Mouse (Mus musculus) c-Kit-negative CD71-positive TER-119-positive erythroid progenitor cells, embryonic 14.5 days (primary cell): ENCODE data around the gene Npr2.

Experiments used
- DNase-seq: peaks from one replicate; pipeline ENCODE4 v3.0.0-alpha.2; 2013; ENCODE audit warnings: low read depth, low spot score

Npr2 gene

GRCm38 (mm10) chr4:43620146-43620778, 11.5 kb upstream of the Npr2 start:
- DNase-seq = no peak

DNA sequence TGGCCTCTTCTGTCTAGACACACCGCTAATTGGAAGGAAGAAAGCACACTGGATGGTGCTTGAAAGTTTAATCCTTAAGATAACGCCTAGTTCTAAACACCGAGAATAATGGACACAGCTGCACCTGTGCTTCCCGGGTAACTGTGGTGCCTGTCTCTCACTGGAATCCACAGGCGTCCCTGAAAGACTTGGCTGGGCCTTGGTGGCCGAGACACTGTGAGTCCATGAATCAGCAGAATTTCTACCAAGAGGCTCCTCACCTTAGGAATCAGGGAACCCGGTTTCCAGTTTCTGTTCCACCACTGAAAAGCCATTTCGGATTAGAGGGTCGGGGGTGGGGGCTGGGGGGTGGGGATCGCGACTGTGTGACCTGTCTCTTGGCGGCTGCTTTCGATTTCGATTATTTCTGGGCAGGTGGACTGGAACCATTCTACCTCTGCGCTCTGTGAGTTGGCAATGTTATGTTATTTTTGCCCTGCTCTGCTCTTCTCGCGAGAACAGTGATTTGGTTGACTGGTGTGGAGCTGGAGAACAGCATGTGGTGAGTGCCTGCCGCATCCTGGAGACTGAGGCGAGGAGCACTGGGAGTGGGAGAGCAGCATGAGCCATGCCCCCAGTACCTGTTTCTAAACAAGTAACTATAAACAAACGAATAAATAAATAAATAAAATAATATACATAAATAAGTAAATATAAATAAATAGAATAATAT, 2.5 kb upstream of the Npr2 start:
- DNase-seq = peak; percentile 34

GRCm38 (mm10) chr4:43630030-43630581, 1.6 kb upstream of the Npr2 start:
- peak; percentile 64 for DNase-seq

GRCm38 (mm10) chr4:43630671-43631045, 1.1 kb upstream of the Npr2 start:
- DNase-seq = no peak

DNA sequence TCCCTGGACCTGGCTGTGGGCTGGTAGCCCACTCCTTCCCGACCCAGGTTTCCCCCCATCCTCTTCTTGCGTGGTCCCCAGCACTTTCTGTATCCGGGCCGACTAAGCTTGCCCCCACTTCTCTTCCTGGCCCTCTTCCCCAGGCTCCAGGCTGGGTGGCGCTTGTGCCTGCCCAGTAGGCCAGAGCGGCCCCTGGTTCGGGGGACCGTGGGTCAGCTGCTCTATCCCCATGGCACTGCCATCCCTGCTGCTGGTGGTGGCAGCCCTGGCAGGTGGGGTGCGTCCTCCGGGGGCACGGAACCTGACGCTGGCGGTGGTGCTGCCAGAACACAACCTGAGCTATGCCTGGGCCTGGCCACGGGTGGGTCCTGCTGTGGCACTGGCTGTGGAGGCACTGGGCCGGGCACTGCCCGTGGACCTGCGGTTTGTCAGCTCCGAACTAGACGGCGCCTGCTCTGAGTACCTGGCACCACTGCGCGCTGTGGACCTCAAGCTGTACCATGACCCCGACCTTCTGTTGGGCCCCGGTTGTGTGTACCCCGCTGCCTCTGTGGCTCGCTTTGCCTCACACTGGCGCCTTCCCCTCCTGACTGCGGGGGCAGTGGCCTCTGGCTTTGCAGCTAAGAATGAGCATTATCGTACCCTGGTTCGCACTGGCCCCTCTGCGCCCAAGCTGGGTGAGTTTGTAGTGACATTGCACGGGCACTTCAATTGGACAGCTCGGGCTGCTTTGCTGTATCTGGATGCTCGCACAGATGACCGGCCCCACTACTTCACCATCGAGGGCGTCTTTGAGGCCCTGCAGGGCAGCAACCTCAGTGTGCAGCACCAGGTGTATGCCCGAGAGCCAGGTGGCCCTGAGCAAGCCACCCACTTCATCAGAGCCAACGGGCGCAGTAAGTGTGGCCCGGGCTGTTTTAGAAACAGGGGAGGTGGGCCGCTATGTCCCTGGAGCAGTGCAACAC, 503 bp downstream of the Npr2 start:
- DNase-seq = no peak

GRCm38 (mm10) chr4:43633296-43633695, 1.6 kb downstream of the Npr2 start:
- DNase-seq = no peak

DNA sequence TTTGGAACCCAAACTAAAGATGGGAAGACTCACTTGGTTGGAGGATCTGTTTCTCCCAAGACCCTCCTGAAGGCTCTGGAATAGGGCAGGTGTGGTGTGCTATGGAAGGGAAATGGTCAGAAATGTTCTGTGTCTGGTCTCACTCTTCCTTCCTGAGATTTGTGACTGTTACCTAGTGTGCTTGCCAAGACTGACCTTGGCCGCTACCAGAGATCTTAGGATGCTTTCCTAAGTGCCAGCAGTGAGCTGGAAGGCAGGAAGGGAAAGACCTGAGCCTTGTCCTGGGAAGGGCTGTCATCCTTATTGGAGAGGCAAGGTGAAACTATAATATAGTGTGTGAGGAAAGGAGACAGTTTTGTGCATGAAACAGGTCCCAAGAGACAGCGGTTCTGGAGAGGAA, 2.0 kb downstream of the Npr2 start:
- no peak for DNase-seq

- DNase-seq = no peak
Measured at GRCm38 (mm10) chr4:43634621-43635374, 3.1 kb downstream of the Npr2 start.

DNA sequence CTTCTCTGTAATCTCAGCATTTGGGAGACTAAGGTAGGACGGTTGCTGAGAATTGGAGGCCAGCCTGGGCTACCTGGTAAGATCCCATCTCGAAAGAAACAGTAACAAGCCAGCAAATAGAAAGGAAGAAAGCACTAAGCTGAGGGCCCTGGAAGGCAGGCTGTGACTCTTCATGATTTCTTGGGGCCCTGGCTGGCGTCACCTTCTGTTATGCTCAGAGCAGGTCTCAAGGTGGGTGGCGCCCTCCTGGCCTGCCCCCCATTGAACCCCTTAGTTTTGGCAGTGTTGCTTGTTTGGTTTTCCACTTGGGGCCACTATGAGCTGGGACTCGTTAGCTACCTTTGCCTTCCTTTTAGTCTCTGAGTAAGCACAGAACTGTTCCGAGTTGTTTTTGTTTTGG, 5.0 kb downstream of the Npr2 start:
- no peak for DNase-seq

GRCm38 (mm10) chr4:43640076-43640475, 8.3 kb downstream of the Npr2 start:
- no peak for DNase-seq

- DNase-seq = no peak
Measured at GRCm38 (mm10) chr4:43640491-43640890, 8.8 kb downstream of the Npr2 start.

- no peak for DNase-seq
Measured at GRCm38 (mm10) chr4:43649783-43650182, 18.0 kb downstream of the Npr2 start.

- DNase-seq = no peak
Measured at GRCm38 (mm10) chr4:43652726-43653125, 21.0 kb downstream of the Npr2 start.

- DNase-seq = no peak
Measured at GRCm38 (mm10) chr4:43653161-43654015, 21.7 kb downstream of the Npr2 start, which contains the start of gene Spag8. TSS of gene Spag8 (minus strand) at chr4:43653594.

DNA sequence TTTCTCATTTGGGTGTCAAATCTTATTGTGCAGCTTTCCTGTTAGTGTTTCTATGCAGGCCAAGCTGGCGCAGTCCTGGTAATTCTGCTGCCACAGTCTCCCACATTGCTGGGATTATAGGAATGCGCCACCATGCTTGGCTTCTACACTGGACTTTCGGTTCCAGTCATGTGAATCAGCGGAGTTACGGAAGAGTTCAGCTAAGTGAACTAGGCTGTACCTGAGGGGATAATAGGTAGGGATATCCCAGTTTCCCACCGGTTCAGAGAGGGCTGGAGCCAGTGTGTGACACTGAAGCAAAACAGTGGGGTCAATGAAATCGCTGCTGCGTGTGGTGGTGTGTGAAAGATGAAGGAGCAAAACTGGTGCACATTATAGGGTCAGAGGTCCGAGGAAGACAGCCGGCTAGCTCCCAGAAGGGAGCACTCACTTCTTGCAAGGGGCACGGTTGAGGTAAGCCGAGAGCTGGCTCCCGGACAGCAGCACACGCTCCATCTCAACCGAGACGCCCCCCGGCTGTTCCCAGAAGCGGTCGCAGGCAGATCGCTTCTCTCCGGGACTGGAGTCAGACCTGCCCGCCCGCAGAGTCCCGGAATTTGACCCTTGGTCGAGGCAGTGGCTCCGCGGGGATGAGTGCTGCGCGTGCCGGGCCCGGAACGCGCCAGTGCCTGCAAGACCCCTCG, 24.1 kb downstream of the Npr2 start:
- DNase-seq = no peak

DNA sequence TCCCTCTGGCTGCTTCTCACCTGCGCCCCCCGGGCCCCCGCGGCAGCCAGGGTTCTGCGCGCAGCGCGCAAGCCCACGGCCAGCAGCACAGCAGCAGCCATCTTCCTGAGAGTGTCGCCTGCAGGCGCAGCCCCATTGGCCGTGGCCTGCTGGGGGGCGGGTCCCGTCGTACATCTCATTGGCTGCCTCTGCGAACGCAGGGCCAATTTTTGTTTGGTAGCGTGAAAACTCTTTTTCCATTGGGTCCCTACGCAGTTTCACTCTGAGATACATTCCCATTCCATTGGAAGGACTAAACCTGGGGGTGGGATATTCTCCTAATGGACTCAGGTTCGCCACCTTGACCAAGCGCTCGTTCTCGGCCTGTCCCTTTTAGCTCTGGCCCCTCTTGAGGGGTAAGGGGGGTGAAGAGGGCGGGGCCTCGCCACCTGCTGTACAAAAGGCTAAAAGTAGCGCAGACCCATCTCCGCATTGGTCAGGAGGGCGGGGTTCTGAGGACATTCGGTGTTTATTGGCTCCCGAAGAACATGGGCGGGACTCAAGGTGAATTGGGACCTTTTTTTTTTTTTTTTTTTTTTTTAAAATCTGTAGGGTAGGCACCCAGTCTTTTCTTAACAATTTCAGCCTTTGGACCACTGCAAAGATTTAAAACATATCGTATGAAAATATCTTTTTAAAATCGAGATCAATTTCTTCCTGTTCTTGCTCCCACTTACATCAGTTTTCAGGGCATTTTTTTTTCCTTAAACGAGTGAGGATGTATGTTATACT, 24.8 kb downstream of the Npr2 start, which contains the start of gene Hint2:
TSS of gene Hint2 (minus strand) at position 128 of the 771 bp plus-strand sequence.
- peak; percentile 91 for DNase-seq

DNA sequence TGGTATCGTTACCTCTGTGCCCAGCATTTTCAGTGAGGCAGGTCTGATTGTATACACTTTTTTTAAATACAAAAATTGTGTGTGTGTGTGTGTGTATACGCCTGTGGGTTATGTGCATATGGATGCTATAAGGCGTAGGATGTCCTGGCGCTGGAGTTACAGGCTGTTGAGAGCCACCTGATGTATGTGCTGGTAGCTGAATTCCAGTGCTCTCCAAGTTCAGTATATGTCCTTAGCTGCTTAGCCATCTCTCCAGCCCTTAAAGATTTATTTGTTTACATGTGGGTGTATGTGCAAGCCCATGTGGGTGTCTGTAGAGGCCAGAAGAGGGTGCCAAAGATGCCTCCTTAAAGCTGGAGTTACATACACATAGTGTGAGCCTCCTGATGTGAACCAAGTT, 25.4 kb downstream of the Npr2 start:
- no peak for DNase-seq

DNA sequence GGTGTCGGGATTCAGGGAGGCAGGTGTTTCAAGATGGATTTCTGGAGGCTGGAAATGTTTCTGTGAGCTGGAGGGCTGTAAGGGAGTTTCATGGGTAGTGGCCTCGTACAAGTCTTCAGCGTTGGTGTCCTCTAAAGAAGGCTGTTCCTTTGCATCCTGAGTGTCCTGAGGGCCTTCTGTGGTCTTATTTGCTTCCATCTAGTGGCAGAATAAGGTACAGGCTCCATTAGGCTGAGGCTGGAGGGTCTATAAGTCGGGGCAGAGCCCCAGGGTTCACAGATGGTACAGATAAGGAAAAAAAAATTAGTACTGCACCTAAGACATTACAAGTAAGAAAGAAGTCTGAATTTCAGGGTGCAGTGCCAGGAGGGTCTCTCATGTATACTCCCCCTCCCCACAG, 34.7 kb downstream of the Npr2 start:
- no peak for DNase-seq
